Mouse (Mus musculus): Measurements from ENCODE around the gene Shisa4.

GRCm38 (mm10) chr1:135325934-135326333 is 49.1 kb downstream of the Shisa4 start:
- TF ChIP-seq CTCF (IDR thresholded peaks at IDR 0.05; ENCODE audit: low read depth, low read length): no peak
- TF ChIP-seq POLR2A (IDR thresholded peaks at IDR 0.05; ENCODE audit: borderline replicate concordance, low read depth, low read length): no peak

Measured in bone marrow macrophage, adult 2 months (primary cell).